Mouse (Mus musculus): Measurements from ENCODE around the gene Gdpd3. TPM values are rescaled to one million over a fixed set of nuclear protein-coding genes. Genes with fewer than 3 reads are reported as not detected.

The Gdpd3 gene
- polyA plus RNA-seq, 1 experiment, result 35.7 TPM

DNA sequence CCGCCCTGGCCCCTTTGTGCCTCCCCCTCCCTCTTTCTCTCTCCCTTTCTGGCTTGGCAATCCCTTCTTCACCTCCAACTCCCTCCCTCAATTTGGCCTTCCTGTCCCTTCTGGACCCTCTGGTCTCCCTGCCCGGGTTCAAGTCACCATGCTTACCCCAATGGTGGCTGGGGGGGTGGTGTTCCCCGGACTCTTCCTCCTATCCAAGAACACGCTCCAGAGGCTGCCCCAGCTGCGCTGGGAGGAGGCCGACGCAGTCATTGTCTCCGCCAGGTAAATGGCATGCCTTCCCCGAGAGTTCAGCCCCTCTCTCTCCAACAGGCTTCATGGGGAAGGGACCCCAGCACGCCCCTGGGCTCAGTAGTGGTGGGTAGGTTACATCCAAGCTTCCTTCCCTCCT is 57.8 kb downstream of the Gdpd3 start:
- H3K4me1 ChIP-seq (ENCODE audit: control insufficient read depth, insufficient read depth, low read length), result 0 out of 2 replicates have a peak, but pooled peaks cover 6% of the 10 kb centered on the region
- WGBS, result 26% methylated on average over 10 of the region's 10 CpGs
- DNase-seq, result no peak
- no peak for TF ChIP-seq POLR2A (IDR thresholded peaks at IDR 0.05; ENCODE audit: borderline replicate concordance, extremely low read depth, low read depth, low read length)
- TF ChIP-seq CTCF (IDR thresholded peaks at IDR 0.05; ENCODE audit: insufficient read depth, low read length), result no peak
- no peak overlapping the region for H3K4me3 ChIP-seq (replicated peaks; ENCODE audit: extremely low read depth, low read depth, low read length)

Other genes with a start within 250 kb of the Gdpd3 start
- gene Eif3c, start 199.9 kb upstream of the Gdpd3 start, polyA plus RNA-seq (2012; rRNA removed), result 71.6 and 83.9 TPM in 2 replicates
- 17.6 and 18.1 TPM in 2 replicates for gene Apobr, start 181.4 kb upstream of the Gdpd3 start, polyA plus RNA-seq (2012; rRNA removed)
- gene Cln3, start 180.5 kb upstream of the Gdpd3 start, polyA plus RNA-seq (2012; rRNA removed), result 63.8 and 104 TPM in 2 replicates
- gene Il27, start 171.4 kb upstream of the Gdpd3 start, polyA plus RNA-seq (2012; rRNA removed), result 0.43 and 0.79 TPM in 2 replicates
- 48.1 and 102 TPM in 2 replicates for gene Nupr1, start 135.5 kb upstream of the Gdpd3 start, polyA plus RNA-seq (2012; rRNA removed)
- 36.4 and 43.4 TPM in 2 replicates for gene Sgf29, start 117.0 kb upstream of the Gdpd3 start, polyA plus RNA-seq (2012; rRNA removed)
- 55.6 and 69.2 TPM in 2 replicates for gene Sult1a1, start 89.9 kb upstream of the Gdpd3 start, polyA plus RNA-seq (2012; rRNA removed)
- gene Bola2, start 70.9 kb upstream of the Gdpd3 start, polyA plus RNA-seq (2012; rRNA removed), result 38.2 and 39.6 TPM in 2 replicates
- 23.4 and 27.7 TPM in 2 replicates for gene Slx1b, start 70.5 kb upstream of the Gdpd3 start, polyA plus RNA-seq (2012; rRNA removed)
- 208 and 229 TPM in 2 replicates for gene Coro1a, start 58.5 kb upstream of the Gdpd3 start, polyA plus RNA-seq (2012; rRNA removed)
- gene Mapk3, start 6.7 kb upstream of the Gdpd3 start, polyA plus RNA-seq (2012; rRNA removed), result 500 and 548 TPM in 2 replicates
- gene Ypel3, start 10.6 kb downstream of the Gdpd3 start, polyA plus RNA-seq (2012; rRNA removed), result 390 and 597 TPM in 2 replicates
- 8.7 and 9.5 TPM in 2 replicates for gene Tbx6, start 15.1 kb downstream of the Gdpd3 start, polyA plus RNA-seq (2012; rRNA removed)
- 135 and 156 TPM in 2 replicates for gene Ppp4c, start 26.2 kb downstream of the Gdpd3 start, polyA plus RNA-seq (2012; rRNA removed)
- 11.9 and 13.3 TPM in 2 replicates for gene Fam57b, start 31.3 kb downstream of the Gdpd3 start, polyA plus RNA-seq (2012; rRNA removed)
- not detected in 2 replicates for gene 4930451I11Rik, start 65.3 kb downstream of the Gdpd3 start, polyA plus RNA-seq (2012; rRNA removed)
- 0.22 and 0.74 TPM in 2 replicates for gene Doc2a, start 81.1 kb downstream of the Gdpd3 start, polyA plus RNA-seq (2012; rRNA removed)
- 6.2 and 7.5 TPM in 2 replicates for gene Hirip3, start 95.6 kb downstream of the Gdpd3 start, polyA plus RNA-seq (2012; rRNA removed)
- 66.0 and 68.9 TPM in 2 replicates for gene Ino80e, start 96.0 kb downstream of the Gdpd3 start, polyA plus RNA-seq (2012; rRNA removed)
- gene Taok2, start 118.4 kb downstream of the Gdpd3 start, polyA plus RNA-seq (2012; rRNA removed), result 174 and 210 TPM in 2 replicates
- gene Tmem219, start 156.6 kb downstream of the Gdpd3 start, polyA plus RNA-seq (2012; rRNA removed), result 83.6 and 92.9 TPM in 2 replicates
- 22.4 and 24.5 TPM in 2 replicates for gene Kctd13, start 162.5 kb downstream of the Gdpd3 start, polyA plus RNA-seq (2012; rRNA removed)
- not detected in 2 replicates for gene Asphd1, start 183.2 kb downstream of the Gdpd3 start, polyA plus RNA-seq (2012; rRNA removed)
- 1.0 TPM in 2 replicates for gene Sez6l2, start 184.2 kb downstream of the Gdpd3 start, polyA plus RNA-seq (2012; rRNA removed)
- 321 and 332 TPM in 2 replicates for gene Cdipt, start 209.6 kb downstream of the Gdpd3 start, polyA plus RNA-seq (2012; rRNA removed)
- 2.0 and 3.3 TPM in 2 replicates for gene Cdiptos, start 209.8 kb downstream of the Gdpd3 start, polyA plus RNA-seq (2012; rRNA removed)
- 82.2 and 125 TPM in 2 replicates for gene Mvp, start 248.3 kb downstream of the Gdpd3 start, polyA plus RNA-seq (2012; rRNA removed)

All from lung, adult 2 months (tissue).